Mouse (Mus musculus): Measurements from ENCODE around the gene Ctnna2. TPM values are rescaled to one million over a fixed set of nuclear protein-coding genes. Genes with fewer than 3 reads are reported as not detected.

The Ctnna2 gene
- total RNA-seq, 1 experiment from 2014 or later, result not detected

DNA sequence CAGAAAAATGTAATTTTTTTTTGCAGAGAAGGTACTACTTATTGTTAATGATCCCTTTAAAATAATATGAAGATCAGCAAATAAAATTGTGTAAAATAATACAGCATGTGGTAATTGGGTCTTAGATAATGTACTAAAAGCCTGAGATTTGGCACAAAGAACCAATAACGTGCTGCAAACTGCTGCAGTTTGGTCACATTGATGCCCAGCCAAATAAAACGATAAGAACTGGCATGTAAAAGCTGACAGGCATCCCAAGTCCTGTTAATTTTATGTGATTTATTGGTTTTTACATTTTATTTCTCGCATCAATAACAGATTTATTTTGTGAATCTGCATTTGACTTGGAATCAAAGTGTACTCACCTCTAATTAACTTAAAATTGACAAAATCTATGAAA is 497.4 kb downstream of the Ctnna2 start:
- ATAC-seq (replicated peaks; ENCODE audit: insufficient number of reproducible peaks, low FRiP score, low TSS enrichment, poor library complexity, severe bottlenecking), result no peak

DNA sequence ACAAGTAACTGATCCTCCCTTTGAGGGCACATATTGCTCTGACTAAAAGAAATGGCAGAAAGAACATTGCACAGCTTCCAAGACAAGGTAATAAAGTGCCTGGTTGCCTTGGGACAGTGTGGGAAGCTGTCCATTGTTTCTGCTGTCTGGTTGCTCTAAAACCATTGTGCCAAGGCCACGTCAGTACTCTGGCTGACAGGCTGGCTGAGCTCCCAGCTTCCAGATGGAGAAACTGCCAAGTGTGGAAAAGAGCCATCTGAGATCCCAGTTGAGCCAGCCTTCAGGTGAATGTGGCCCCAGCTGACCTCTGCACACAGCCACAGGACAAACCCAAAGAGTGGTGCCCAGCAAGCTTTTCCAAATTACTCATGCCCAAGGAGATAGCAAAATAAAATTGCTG is 504.1 kb downstream of the Ctnna2 start:
- ATAC-seq (replicated peaks; ENCODE audit: insufficient number of reproducible peaks, low FRiP score, low TSS enrichment, poor library complexity, severe bottlenecking), result no peak

DNA sequence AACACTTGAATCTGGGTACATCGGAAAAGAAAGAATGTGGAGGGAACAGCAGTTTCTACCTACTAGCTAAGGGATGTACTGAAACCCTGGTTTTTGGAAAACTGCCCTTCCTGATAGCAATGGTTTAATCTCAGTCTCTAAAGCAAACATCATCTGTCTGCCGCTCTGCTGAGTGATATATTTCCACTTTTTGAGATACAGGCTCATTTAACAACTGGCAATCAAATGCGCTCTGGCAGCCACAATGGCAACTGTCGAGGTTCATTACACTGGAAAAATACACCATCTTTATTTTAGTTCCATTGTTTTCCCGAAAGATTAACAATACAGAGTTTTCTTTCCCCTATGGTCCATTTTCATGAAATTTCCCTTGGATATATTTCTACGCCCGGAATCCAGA is 506.2 kb downstream of the Ctnna2 start:
- ATAC-seq (replicated peaks; ENCODE audit: insufficient number of reproducible peaks, low FRiP score, low TSS enrichment, poor library complexity, severe bottlenecking), result no peak

DNA sequence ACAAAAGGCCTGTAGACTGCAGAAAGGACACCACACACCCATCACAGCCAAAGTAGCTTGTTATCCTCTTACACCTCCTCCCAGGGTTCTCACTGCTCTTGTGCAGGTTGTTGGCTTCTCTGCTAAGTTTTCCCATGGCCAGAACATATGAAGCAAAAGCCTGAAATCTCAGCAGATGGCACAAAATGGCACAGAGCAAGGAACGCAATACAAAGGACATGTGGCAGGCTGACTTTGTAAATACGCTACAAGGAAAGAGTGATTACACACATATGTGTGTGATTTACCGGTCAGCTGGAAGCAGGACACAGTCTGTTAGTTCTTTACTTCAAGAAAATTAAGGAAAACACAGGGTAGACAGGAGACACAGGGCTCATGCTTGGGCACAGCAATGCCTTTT is 511.4 kb downstream of the Ctnna2 start:
- no peak for ATAC-seq (replicated peaks; ENCODE audit: insufficient number of reproducible peaks, low FRiP score, low TSS enrichment, poor library complexity, severe bottlenecking)

DNA sequence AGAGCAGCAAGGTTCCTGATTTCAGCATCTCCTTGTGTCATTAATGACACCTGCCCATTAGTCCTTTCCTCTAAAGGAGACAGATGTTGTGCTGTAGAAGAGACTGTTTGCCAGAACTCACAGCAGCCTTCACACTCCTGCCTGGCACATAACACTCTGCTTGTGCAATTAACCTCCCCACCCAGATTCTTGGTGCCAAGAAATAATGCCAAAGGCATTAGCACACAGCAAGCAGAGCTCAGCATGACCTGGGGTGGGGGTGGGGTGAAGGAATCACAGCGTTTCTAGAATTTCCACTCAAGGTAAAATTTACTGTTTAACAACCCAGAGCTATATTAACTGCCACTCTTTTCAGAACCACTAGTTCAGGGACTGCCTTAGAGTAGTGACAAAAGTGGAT is 516.8 kb downstream of the Ctnna2 start:
- no peak for ATAC-seq (replicated peaks; ENCODE audit: insufficient number of reproducible peaks, low FRiP score, low TSS enrichment, poor library complexity, severe bottlenecking)

DNA sequence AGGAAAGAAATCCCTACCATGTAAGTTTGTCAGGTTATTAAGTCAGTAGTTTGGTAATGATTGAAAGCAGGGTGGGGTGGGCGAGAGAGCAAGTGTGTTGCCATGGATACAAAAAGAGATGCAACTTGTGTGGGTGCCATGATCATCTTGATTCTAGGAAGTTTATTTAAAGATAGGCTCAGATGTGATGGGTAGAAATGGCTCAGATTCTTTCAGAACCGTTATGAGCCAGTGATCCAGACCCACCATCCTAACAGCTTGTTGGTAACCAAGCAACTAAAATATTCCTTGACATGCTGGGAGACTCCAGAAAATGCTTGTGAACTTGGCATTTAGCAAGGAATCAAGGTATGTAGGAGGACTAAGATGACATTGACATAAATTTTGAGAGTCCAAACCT is 521.6 kb downstream of the Ctnna2 start:
- no peak for ATAC-seq (replicated peaks; ENCODE audit: insufficient number of reproducible peaks, low FRiP score, low TSS enrichment, poor library complexity, severe bottlenecking)

DNA sequence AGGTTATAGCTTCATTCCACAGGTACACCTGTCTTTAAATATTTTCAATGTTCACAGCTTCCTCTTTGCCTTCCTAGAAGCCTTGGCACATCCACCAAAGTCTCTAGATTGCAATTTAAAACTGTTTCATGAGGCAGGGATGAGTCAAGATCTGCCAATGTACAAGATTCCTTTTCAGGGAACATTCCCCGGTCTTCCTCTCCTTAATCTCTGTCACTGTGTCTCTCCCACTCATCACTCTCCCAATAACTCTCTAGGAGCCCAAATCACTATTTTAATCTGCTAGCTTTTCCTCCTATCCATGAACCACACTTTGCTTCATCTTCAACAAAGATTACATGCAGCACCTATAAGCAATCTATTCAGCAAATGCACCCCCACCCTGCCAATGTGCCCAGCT is 532.6 kb downstream of the Ctnna2 start:
- no peak for ATAC-seq (replicated peaks; ENCODE audit: insufficient number of reproducible peaks, low FRiP score, low TSS enrichment, poor library complexity, severe bottlenecking)

DNA sequence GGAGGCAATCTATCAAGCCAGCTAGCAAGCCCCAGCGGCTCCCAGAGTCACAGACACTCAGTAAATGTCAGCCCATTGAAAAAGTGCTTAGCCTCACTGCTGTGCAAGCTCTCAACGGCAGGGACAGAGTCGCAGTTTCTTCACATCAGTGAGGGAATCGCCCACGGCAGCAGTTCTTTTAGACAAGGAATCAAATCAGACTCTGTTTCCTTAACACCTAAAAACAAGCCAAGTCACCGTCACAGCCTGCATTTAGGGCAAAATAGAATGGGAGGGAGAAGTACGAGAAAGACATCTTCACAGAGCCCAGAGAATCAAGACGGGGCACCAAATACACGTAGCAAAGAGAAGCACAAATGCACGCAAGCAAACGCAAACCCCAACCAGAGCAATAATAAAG is 535.6 kb downstream of the Ctnna2 start:
- no peak for ATAC-seq (replicated peaks; ENCODE audit: insufficient number of reproducible peaks, low FRiP score, low TSS enrichment, poor library complexity, severe bottlenecking)

DNA sequence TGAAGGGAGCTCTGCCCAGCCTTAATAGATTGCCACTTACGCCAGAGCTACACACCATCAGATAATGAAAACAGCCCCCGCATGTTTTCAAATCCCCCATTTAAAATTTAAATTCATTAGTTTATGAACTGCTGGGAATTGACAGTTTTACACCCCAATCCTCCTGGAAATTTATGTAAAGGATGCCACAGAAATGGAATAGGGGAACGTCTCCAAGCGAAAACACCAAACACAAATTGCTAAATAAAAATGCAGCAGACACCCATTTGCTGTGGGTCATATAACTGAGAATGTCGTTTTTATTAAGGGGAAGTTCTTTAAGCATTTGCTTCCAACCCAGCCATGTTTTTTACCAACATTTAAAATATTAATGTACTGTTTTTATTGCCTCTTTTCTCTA is 538.4 kb downstream of the Ctnna2 start:
- ATAC-seq (replicated peaks; ENCODE audit: insufficient number of reproducible peaks, low FRiP score, low TSS enrichment, poor library complexity, severe bottlenecking), result no peak

DNA sequence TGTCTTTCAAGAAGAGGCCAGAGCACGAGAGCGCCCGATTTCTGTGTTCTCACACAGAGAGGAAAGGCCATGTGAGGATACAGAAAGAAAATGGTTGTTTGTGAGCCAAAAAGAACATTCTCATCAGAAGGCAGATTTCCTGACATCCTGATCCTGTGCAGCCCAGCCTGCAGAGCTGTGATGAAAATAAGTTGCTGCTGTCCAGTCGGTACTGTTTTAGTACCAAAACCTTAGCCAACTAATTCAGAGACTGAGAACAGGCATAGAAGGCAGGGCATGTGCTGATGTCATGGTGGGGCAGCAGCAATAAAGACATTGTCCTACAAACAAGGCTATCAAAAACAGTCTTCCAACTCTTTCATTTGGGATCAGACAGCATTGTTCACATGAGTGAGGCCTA is 549.1 kb downstream of the Ctnna2 start:
- ATAC-seq (replicated peaks; ENCODE audit: insufficient number of reproducible peaks, low FRiP score, low TSS enrichment, poor library complexity, severe bottlenecking), result no peak

DNA sequence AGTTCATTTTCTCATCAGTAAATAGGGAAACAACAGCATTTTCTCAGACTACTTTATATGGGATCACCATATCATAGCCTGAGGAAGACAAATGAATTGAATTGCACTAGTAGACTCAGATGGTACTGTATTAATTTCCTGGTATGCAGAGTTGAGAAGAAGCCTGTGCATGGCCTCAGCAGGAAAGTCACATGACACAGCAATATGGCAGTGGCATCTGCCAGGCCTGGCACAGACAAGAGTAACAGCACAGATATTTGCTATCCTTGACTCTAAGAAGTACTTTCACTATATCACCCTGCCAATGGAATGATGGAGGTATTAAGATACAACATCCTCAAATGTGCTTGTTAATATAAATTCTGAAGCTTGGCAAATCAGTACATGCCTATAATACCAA is 553.8 kb downstream of the Ctnna2 start:
- no peak for ATAC-seq (replicated peaks; ENCODE audit: insufficient number of reproducible peaks, low FRiP score, low TSS enrichment, poor library complexity, severe bottlenecking)

DNA sequence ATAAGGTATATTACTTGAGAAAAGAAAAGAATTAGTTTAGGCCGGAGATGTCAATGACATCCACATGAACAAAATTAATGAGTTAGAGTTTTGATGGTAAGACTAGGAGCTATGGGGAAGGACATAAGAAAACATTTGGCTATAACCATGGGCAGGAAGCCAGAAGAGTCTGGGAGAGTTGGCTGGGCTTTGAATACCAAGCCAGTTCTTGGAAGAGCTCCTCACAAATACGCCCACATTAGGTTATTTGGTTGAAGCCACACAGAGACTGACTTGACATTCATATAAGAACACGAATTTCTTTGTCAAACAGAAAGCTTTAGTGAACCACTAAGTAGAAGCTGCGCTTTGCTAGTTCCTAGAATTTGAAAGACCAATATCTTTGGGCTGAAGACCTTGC is 554.7 kb downstream of the Ctnna2 start:
- ATAC-seq (replicated peaks; ENCODE audit: insufficient number of reproducible peaks, low FRiP score, low TSS enrichment, poor library complexity, severe bottlenecking), result no peak

DNA sequence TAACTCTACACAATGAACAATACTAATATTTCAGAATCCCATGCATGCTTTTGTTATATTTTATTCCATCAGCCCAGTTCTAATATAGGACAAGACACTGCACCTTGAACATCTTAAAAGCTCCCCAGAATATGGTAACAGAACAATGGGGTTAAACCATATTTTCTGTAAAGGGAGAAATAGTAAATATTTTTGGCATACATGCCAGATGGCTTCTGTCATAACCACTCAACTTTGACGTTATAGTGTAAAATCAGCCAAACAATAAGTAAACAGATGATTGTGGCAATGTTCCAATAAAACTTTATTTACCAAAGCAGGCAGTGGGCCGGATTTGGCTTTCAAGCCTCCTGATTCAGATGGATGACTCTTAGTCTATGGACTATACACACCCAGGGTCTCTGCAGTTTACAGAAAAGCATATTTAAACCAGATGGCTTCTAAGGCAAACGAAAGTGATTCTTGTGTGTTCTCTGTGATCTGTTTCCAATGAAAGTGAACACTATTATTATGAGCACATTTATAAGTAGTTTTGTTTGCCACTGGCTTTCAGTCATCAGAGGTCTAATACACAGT is 557.8 kb downstream of the Ctnna2 start:
- no peak for ATAC-seq (replicated peaks; ENCODE audit: insufficient number of reproducible peaks, low FRiP score, low TSS enrichment, poor library complexity, severe bottlenecking)

DNA sequence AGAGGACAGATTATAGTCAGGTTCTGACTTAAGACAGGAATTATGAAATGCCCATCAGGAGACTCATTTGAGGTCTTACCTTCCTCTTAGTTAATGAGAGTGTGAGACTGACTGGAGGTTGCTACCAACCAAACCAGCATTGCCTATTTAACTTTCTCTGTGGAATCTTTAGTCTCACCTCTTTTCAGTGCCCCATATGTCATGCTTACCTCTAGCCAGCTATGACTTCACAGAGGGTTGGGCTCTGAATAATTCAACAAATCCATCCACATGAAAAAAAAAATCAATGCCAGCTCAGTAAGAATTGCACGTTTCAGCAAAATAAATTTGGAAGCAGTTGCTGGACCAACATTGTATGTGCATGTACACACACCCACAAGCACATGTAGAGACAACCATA is 562.5 kb downstream of the Ctnna2 start:
- ATAC-seq (replicated peaks; ENCODE audit: insufficient number of reproducible peaks, low FRiP score, low TSS enrichment, poor library complexity, severe bottlenecking), result no peak

DNA sequence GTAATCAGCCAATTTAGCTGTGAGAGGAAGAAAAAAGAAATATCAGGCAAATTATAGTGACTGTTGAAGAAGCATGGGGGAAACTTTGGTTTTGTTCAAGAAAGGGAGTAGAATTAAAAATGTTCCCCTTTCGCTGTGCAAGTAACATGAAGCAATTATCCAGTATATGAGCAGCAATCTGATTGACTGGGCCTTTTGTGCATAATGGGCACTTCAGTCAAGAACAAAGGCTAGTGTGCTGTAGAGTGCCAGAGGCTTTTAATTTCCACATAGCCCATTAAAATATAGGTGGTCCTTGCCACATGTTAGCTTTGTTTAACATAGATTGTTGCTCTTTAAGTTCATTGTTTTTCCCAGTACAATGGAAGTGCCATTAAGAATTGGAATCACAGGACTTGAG is 566.0 kb downstream of the Ctnna2 start:
- ATAC-seq (replicated peaks; ENCODE audit: insufficient number of reproducible peaks, low FRiP score, low TSS enrichment, poor library complexity, severe bottlenecking), result no peak

DNA sequence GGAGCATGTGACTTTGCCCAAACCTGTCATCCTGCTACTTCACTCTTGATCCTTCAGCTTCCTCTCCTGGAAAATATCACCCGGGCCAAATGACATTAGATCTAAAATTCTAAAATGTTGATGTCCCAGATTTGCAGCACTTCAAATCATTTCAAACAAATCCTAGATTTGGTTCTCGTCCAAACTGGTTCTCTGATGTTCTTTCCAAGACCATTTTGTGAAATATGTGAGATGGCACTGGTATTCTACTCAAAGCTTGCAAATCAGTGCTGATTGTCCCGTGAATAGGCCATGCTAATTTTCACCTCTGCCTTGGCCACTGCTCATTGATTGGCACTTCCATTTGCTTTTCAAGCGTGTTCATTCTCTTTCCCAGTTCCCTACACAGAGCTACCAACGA is 571.0 kb downstream of the Ctnna2 start:
- no peak for ATAC-seq (replicated peaks; ENCODE audit: insufficient number of reproducible peaks, low FRiP score, low TSS enrichment, poor library complexity, severe bottlenecking)

DNA sequence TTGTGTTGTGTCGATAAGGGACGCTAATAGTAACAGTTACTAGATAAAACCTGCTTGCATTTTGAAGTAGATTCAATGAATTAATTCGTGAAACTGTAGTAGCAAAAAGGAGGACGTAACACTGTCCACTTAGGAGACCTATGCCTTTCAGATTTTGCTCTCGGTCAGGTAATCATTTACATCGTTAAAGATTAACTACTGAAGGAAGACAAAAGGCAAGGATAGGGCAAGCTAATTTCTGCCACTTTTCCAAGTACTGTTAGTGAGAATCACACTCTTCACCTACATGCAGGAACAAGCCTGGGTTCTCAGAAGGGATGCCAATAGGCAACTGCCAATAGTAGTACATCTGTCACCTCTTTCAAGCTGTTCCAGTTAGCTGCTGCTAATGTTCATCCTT is 578.7 kb downstream of the Ctnna2 start:
- ATAC-seq (replicated peaks; ENCODE audit: insufficient number of reproducible peaks, low FRiP score, low TSS enrichment, poor library complexity, severe bottlenecking), result no peak

DNA sequence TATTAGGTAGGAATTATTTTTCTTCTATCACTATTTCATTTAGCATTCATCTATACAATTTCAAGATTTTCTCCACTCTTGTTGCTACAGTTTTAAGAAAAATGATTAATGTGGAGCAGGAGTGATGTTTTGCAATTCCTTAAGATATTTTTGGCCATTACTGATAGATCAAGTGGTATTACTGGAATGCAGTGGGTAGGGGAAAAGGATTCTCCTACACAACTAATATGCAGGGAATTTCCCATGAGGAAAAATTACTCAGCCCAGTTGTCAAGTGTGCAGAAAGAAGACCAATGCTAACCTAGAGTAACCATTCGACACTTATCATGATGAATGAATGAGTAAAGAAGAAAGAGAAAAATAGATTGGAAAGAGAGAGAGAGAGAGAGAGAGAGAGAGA is 587.8 kb downstream of the Ctnna2 start:
- no peak for ATAC-seq (replicated peaks; ENCODE audit: insufficient number of reproducible peaks, low FRiP score, low TSS enrichment, poor library complexity, severe bottlenecking)

DNA sequence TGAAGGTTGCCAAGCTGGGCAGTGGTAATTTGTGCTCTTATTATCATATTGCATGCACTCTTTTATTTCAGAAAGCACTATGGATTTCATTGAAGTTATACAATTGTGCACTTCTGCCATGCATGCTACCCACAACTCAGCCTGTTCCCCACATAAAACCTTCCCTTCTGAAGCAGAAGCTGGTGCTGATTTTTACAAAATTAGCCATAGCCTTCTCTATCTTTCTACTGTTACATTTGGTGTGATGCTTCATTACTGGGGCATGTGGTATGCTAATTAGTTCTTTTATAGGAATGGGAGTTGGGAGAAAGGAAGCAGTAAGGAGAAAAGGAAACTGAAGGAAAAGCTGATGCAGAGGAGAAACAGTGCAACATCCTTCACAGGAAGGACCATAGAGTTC is 598.2 kb downstream of the Ctnna2 start:
- no peak for ATAC-seq (replicated peaks; ENCODE audit: insufficient number of reproducible peaks, low FRiP score, low TSS enrichment, poor library complexity, severe bottlenecking)

DNA sequence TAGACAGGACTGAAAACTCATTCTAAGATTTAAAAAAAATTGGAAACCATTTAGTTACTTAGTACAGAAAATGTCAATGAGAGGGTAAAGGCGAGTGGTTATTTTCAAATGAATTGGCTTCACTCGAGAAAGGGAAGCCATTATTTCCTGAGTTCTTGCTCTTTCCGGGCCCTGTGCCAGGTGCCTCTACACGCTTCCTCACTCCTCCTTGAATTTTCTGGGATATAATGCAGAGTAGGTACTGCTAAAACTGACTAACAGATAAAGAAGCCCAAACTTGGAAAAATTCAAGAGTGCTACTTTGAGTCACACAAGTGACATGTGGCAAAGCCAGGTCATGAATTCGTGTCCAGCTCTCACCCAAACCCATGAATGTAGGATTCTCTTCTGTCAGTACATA is 606.4 kb downstream of the Ctnna2 start:
- no peak for ATAC-seq (replicated peaks; ENCODE audit: insufficient number of reproducible peaks, low FRiP score, low TSS enrichment, poor library complexity, severe bottlenecking)

DNA sequence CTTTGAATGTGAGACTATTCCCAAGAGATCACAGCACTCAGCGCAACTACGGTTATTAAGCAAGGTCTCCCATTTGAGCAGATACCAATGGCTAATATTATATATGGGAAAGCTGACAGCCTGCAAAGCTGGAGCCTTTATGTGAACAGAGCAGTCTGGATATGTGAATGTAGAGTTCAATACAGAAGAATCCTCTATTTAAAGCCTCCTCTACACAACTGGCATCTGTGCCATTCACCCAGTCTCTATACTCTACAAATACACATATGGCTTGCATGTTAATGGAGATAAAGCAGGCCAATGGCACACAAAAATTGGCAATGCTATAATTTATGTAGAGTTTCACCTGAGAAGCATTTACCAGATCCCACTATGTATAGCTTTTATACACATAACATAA is 608.4 kb downstream of the Ctnna2 start:
- ATAC-seq (replicated peaks; ENCODE audit: insufficient number of reproducible peaks, low FRiP score, low TSS enrichment, poor library complexity, severe bottlenecking), result no peak

DNA sequence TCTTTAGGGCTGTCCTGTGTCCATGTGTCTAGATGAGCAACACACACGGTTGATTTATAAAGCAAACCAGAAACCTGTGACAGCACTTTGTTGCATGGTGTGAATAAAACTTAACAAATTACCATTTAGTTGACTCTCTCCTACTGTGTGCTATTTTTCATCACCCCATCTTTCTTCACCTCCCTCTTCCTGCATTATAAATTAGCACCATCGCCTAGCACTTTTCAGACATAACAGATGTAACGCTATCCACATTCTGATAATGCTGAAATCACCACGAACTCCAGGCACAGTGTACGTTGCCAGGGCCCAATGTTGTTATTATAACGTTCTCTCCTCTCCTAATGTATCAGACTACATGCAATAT is 621.0 kb downstream of the Ctnna2 start:
- ATAC-seq (replicated peaks; ENCODE audit: insufficient number of reproducible peaks, low FRiP score, low TSS enrichment, poor library complexity, severe bottlenecking), result no peak

All from monocyte, adult 5-6 weeks (primary cell).